Mouse (Mus musculus): ENCODE data around the gene Myo1c. TPM values are rescaled to one million over a fixed set of nuclear protein-coding genes. Genes with fewer than 3 reads are reported as not detected.
A peak's percentile ranks its signal among the peaks of the same experiment; 100 is the strongest.

Myo1c gene
- polyA plus RNA-seq (2015; fragmentation: Nextera tagmentation; extraction: Ambion mirVana) = 6.5 and 7.6 TPM in 2 replicates

DNA sequence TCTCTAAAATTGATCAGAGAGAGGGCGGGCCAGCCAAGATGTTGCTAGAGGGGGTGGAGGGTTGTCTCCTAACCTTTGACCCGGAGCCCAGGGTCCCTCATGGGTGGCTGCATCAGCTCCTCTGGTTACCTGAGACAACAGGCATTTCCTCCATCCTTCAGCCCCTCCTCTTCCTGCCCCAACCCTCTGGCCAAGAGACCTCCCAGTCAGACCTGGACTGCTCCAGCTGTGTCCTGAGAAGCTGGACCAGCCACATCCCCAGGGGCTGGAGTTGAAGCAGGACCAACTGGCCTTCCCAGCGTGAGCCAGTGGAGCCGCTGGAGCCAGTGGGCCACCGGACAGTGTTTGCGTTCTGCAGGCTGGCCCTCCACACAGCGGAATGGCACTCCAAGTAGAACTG is at the start of gene Myo1c:
TSS of gene Myo1c (plus strand) at position 194 of the 400 bp plus-strand sequence.
- no peaks in the 10 kb centered on the region for H3K9me3 ChIP-seq
- no peak for ATAC-seq
- H3K27me3 ChIP-seq = peaks cover 38% of the 10 kb centered on the region
- H3K4me3 ChIP-seq (replicated peaks) = peak within 1 kb of the TSS; percentile 55
- peak within 1 kb of the TSS; percentile 71 for H3K9ac ChIP-seq (replicated peaks)
- peaks cover 4% of the 10 kb centered on the region for H3K36me3 ChIP-seq
- H3K4me2 ChIP-seq (replicated peaks) = peak within 1 kb of the TSS; percentile 81
- WGBS = 73% methylated on average over 7 of the region's 7 CpGs
- H3K27ac ChIP-seq = peak within 1 kb of the TSS; percentile 11; the same call in 1 of the 2 replicates
- H3K4me1 ChIP-seq (replicated peaks) = peaks cover 37% of the 10 kb centered on the region

GRCm38 (mm10) chr11:75604826-75605225 is 45.5 kb upstream of the Myo1c start:
- H3K4me2 ChIP-seq (replicated peaks) = no peak overlapping the region
- no peak for ATAC-seq
- peaks cover 84% of the 10 kb centered on the region for H3K36me3 ChIP-seq
- H3K27ac ChIP-seq = no peak overlapping the region
- no peaks in the 10 kb centered on the region for H3K27me3 ChIP-seq
- WGBS = 93% methylated on average over 5 of the region's 5 CpGs
- H3K4me3 ChIP-seq (replicated peaks) = no peak overlapping the region
- no peak overlapping the region for H3K9ac ChIP-seq (replicated peaks)
- no peaks in the 10 kb centered on the region for H3K9me3 ChIP-seq
- no peaks in the 10 kb centered on the region for H3K4me1 ChIP-seq (replicated peaks)

DNA sequence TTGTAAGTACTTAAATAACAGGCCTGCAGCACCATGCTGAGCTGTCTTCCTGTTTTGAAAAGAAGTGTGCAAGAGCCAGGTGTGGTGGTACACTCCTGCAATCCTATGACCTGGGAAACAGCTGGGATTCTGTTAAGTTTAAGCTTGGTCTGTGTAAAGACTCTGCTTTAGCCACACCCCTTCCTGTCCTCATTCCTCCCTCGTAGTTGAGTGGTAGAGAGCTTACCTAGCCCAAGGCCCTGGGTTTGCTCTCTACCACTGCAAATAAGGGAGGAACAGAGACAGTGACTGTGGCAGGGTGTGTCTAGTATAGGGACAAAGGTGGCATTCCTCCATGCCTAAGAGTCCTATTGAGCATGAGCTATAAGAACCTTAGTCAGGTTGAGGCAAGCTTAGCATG is 45.0 kb upstream of the Myo1c start:
- no peak overlapping the region for H3K27ac ChIP-seq

DNA sequence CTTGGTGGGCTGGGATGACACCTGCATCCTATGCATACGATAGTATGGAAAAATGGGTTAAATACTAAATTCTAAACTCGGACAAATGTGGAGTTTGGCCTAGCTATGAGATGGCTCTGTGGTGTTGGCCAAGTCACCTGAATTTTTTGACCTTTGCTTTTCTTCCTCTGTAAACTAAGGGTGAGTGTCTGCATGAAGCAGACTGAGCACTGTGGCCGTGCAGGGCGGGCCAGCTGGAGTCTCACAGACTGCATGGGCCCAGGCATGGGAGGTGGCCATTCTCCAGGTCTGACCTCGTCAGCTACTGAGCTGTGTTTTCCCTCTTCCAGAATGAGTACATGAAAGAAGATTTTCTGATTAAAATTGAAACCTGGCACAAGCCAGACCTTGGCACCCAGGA is 41.5 kb upstream of the Myo1c start:
- Histone ChIP-seq H3K4me3 (replicated peaks) (no peak overlapping the region), H3K4me1 (replicated peaks) (no peaks in the 10 kb centered on the region), H3K4me2 (replicated peaks) (no peak overlapping the region), H3K27me3 (no peaks in the 10 kb centered on the region), H3K9me3 (no peaks in the 10 kb centered on the region), H3K27ac (no peak overlapping the region), H3K9ac (replicated peaks) (no peak overlapping the region), H3K36me3 (peaks cover 82% of the 10 kb centered on the region)
- WGBS = 97% methylated on average over 5 of the region's 5 CpGs
- no peak for ATAC-seq

More for the DNA sequence above, 45.0 kb upstream of the Myo1c start:
- 59% methylated on average over 1 of the region's 1 CpGs for WGBS
- Histone ChIP-seq H3K4me1 (replicated peaks) (no peaks in the 10 kb centered on the region), H3K9ac (replicated peaks) (no peak overlapping the region), H3K4me2 (replicated peaks) (no peak overlapping the region), H3K27me3 (no peaks in the 10 kb centered on the region), H3K9me3 (no peaks in the 10 kb centered on the region), H3K36me3 (peaks cover 84% of the 10 kb centered on the region), H3K4me3 (replicated peaks) (no peak overlapping the region)
- ATAC-seq = no peak

GRCm38 (mm10) chr11:75610021-75610420 is 40.3 kb upstream of the Myo1c start:
- Histone ChIP-seq H3K9me3 (no peaks in the 10 kb centered on the region), H3K27me3 (no peaks in the 10 kb centered on the region), H3K27ac (no peak overlapping the region), H3K4me2 (replicated peaks) (no peak overlapping the region), H3K4me1 (replicated peaks) (no peaks in the 10 kb centered on the region), H3K9ac (replicated peaks) (no peak overlapping the region), H3K4me3 (replicated peaks) (no peak overlapping the region), H3K36me3 (peaks cover 83% of the 10 kb centered on the region)
- ATAC-seq = no peak
- WGBS = 82% methylated on average over 2 of the region's 2 CpGs

- Histone ChIP-seq H3K36me3 (peaks cover 80% of the 10 kb centered on the region), H3K27me3 (no peaks in the 10 kb centered on the region), H3K4me2 (replicated peaks) (no peak overlapping the region), H3K4me3 (replicated peaks) (no peak overlapping the region), H3K27ac (no peak overlapping the region), H3K9ac (replicated peaks) (no peak overlapping the region), H3K9me3 (no peaks in the 10 kb centered on the region), H3K4me1 (replicated peaks) (no peaks in the 10 kb centered on the region)
- ATAC-seq = no peak
- WGBS = 97% methylated on average over 1 of the region's 1 CpGs
Observed at GRCm38 (mm10) chr11:75614769-75615168, 35.5 kb upstream of the Myo1c start.

DNA sequence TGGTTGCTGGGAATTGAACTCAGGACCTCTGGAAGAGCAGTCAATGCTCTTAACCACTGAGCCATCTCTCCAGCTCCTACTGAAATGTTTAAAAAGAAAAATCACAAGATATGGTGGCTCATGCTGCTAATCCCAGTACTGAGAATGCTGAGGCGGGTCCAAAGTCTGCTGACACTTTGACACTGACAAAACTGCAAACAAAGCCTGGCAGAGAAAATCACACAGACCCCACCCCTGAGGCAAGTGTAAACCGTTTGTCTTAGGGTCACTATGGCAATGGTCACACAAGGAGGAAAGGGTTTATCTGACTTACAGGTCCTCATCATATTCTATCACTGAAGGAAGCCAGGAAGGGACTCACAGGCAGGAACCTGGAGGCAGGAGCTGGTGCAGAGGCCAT is 34.7 kb upstream of the Myo1c start:
- Histone ChIP-seq H3K36me3 (peaks cover 80% of the 10 kb centered on the region), H3K27ac (no peak overlapping the region), H3K27me3 (no peaks in the 10 kb centered on the region), H3K9ac (replicated peaks) (no peak overlapping the region), H3K4me3 (replicated peaks) (no peak overlapping the region), H3K4me1 (replicated peaks) (no peaks in the 10 kb centered on the region), H3K9me3 (no peaks in the 10 kb centered on the region), H3K4me2 (replicated peaks) (no peak overlapping the region)
- WGBS = 88% methylated on average over 2 of the region's 2 CpGs
- ATAC-seq = no peak

GRCm38 (mm10) chr11:75619133-75619532 is 31.2 kb upstream of the Myo1c start:
- Histone ChIP-seq H3K4me1 (replicated peaks) (no peaks in the 10 kb centered on the region), H3K4me3 (replicated peaks) (no peak overlapping the region), H3K9ac (replicated peaks) (no peak overlapping the region), H3K9me3 (no peaks in the 10 kb centered on the region), H3K27ac (no peak overlapping the region), H3K4me2 (replicated peaks) (no peak overlapping the region), H3K27me3 (no peaks in the 10 kb centered on the region), H3K36me3 (peaks cover 78% of the 10 kb centered on the region)
- WGBS = 82% methylated on average over 5 of the region's 5 CpGs
- no peak for ATAC-seq

DNA sequence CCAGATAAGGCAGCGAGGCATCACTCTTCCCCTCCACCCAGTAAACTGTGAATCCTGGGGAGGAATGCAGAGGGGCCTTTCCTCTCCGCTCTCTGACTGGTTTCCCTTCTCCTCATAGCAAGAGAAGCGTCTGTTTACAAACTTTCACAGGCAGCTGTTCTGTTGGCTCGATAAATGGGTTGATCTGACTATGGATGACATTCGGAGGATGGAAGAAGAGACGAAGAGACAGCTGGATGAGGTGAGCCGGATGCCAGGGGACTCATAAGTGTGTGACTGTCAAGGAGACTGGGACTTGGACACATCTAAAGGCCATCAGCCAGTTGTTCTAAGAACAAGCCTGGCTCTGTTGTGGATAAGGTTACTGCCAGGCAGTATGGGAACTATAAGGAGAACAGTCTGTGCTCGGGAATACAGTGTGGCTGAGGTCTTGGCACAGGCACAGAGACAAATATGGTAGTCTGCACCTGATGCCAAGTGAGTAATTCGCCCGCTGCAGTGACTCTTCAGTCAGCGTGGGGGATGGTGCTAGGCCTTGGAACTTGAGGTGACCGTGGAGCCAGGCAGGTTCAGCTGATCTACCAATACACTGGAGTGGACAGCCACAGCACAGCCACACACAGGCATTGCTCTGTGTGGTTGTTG is 30.0 kb upstream of the Myo1c start:
- Histone ChIP-seq H3K27me3 (no peaks in the 10 kb centered on the region), H3K4me1 (replicated peaks) (no peaks in the 10 kb centered on the region), H3K9ac (replicated peaks) (no peak overlapping the region), H3K27ac (no peak overlapping the region), H3K9me3 (no peaks in the 10 kb centered on the region), H3K4me3 (replicated peaks) (no peak overlapping the region), H3K4me2 (replicated peaks) (no peak overlapping the region), H3K36me3 (peaks cover 77% of the 10 kb centered on the region)
- ATAC-seq = no peak
- WGBS = 96% methylated on average over 12 of the region's 12 CpGs

GRCm38 (mm10) chr11:75621426-75621825 is 28.9 kb upstream of the Myo1c start:
- peaks cover 77% of the 10 kb centered on the region for H3K36me3 ChIP-seq
- no peak overlapping the region for H3K27ac ChIP-seq
- no peak overlapping the region for H3K9ac ChIP-seq (replicated peaks)
- WGBS = 94% methylated on average over 2 of the region's 2 CpGs
- no peak overlapping the region for H3K4me3 ChIP-seq (replicated peaks)
- no peaks in the 10 kb centered on the region for H3K4me1 ChIP-seq (replicated peaks)
- no peaks in the 10 kb centered on the region for H3K27me3 ChIP-seq
- no peak for ATAC-seq
- no peak overlapping the region for H3K4me2 ChIP-seq (replicated peaks)
- no peaks in the 10 kb centered on the region for H3K9me3 ChIP-seq

GRCm38 (mm10) chr11:75622588-75623329 is 27.5 kb upstream of the Myo1c start:
- 83% methylated on average over 2 of the region's 2 CpGs for WGBS
- Histone ChIP-seq H3K36me3 (peaks cover 79% of the 10 kb centered on the region), H3K4me2 (replicated peaks) (no peak overlapping the region), H3K4me3 (replicated peaks) (no peak overlapping the region), H3K9ac (replicated peaks) (no peak overlapping the region), H3K9me3 (no peaks in the 10 kb centered on the region), H3K27me3 (no peaks in the 10 kb centered on the region), H3K27ac (no peak overlapping the region), H3K4me1 (replicated peaks) (no peaks in the 10 kb centered on the region)
- ATAC-seq = no peak

GRCm38 (mm10) chr11:75624102-75624554 is 26.2 kb upstream of the Myo1c start:
- Histone ChIP-seq H3K9ac (replicated peaks) (no peak overlapping the region), H3K27ac (no peak overlapping the region), H3K4me3 (replicated peaks) (no peak overlapping the region), H3K36me3 (peaks cover 80% of the 10 kb centered on the region), H3K9me3 (no peaks in the 10 kb centered on the region), H3K4me1 (replicated peaks) (no peaks in the 10 kb centered on the region), H3K27me3 (no peaks in the 10 kb centered on the region), H3K4me2 (replicated peaks) (no peak overlapping the region)
- WGBS = 80% methylated on average over 2 of the region's 2 CpGs
- ATAC-seq = no peak
